Mouse (Mus musculus) bone marrow, adult 2 months (tissue): ENCODE results near the gene Matn1.

ENCODE experiments used
- CTCF ChIP-seq: fragments of 200-500 bp; IDR thresholded peaks from 2 replicates; pipeline ENCODE4 v1.5.1; 2011; ENCODE audit warnings: low read length, control low read depth; ENCODE audit not compliant: control insufficient read depth, insufficient read depth
- POLR2A ChIP-seq: fragments of 200-500 bp; IDR thresholded peaks from 2 replicates; pipeline ENCODE4 v1.6.1; 2011; ENCODE audit warnings: low read depth, mild to moderate bottlenecking, control low read depth, low read length, borderline replicate concordance; ENCODE audit not compliant: control insufficient read depth

DNA sequence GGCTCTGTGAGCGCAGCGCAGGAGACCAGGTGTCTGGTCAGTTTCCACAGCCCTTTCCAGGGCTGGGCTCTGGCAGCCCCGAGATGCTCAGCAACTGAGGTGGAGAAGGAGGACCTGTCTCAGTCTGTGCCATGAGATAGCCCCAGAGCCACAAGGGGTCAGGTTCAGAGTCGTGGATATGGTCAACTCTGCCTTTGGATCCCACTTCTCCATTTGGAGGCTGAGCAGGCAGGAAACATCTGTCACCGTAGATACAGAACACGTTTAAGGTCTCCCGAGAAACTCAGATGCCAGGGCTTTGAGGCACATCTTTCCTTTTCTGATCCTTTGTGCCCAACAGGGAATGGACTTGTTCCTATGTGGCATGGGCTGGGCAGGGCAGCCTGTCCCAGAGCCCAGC lies 594 bp downstream of the Matn1 start:
- TF ChIP-seq POLR2A (no peak), CTCF (no peak)
